Mouse (Mus musculus): ENCODE data around the gene Tomm40.

- TF ChIP-seq CTCF (IDR thresholded peaks at IDR 0.05; ENCODE audit: low read depth, low read length), result no peak
- no peak for TF ChIP-seq POLR2A (IDR thresholded peaks at IDR 0.05; ENCODE audit: extremely low read depth, insufficient read depth, low read length)
These were observed 43.7 kb downstream of the Tomm40 start for GRCm38 (mm10) chr7:19671511-19671910.

All from liver, adult 2 months (tissue).